Mouse (Mus musculus): Measurements from ENCODE around the gene Klhdc10.
"Not testable (repeated sequence)": the region's sequence is repeated elsewhere in the genome, so short reads cannot be mapped to it uniquely, and the experiment has no call there.

Gene Klhdc10

GRCm38 (mm10) chr6:30401308-30402015 is at the start of gene Klhdc10:
Gene Klhdc10, plus strand, starts transcription at chr6:30401868.
- peak; percentile 100 for DNase-seq

GRCm38 (mm10) chr6:30352762-30353161 is 48.9 kb upstream of the Klhdc10 start:
- no peak for DNase-seq

- no peak for DNase-seq
These were observed 48.0 kb upstream of the Klhdc10 start for GRCm38 (mm10) chr6:30353661-30354060.

DNA sequence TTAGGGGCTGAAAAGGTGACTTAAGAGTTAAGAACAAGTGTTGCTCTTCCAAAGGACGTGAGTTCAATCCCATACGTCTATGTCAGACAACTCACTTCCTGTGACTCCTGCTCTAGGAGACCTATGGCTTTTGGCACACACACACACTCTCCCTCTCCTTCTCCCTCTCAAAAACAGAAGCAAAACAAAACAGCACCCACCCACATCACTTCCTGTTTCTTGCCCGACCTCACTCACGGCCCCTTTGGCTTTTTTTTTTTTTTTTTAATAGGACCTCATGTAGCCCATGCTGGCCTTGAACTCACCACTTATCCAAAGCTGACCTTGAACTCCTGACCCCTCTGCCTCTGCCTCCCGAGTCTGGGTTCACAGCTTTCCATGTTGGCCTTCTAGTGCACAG is 46.9 kb upstream of the Klhdc10 start:
- DNase-seq = no peak

GRCm38 (mm10) chr6:30355701-30356100 is 46.0 kb upstream of the Klhdc10 start:
- DNase-seq = peak; percentile 62

DNA sequence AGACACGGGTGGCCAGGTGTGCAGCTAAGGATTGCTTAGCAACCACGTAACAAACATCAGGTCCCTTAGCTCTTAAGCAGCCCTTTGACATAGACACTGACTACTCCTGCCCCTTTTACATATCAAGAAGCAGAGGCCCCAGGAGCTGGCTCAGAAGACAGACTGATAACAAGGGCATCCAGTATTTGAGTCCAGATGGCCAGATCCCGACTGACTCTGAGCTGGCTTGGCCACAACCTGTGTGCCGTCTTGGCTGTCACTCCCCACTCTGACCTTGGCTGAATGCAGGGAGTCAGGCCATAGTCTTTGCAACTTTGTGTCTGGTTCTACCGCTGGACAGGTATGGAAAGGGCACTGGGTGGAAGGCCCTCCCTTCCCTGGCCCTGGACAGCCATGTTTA is 45.5 kb upstream of the Klhdc10 start:
- peak; percentile 37 for DNase-seq

- DNase-seq = peak; percentile 13
These were observed 45.0 kb upstream of the Klhdc10 start for GRCm38 (mm10) chr6:30356680-30357079.

DNA sequence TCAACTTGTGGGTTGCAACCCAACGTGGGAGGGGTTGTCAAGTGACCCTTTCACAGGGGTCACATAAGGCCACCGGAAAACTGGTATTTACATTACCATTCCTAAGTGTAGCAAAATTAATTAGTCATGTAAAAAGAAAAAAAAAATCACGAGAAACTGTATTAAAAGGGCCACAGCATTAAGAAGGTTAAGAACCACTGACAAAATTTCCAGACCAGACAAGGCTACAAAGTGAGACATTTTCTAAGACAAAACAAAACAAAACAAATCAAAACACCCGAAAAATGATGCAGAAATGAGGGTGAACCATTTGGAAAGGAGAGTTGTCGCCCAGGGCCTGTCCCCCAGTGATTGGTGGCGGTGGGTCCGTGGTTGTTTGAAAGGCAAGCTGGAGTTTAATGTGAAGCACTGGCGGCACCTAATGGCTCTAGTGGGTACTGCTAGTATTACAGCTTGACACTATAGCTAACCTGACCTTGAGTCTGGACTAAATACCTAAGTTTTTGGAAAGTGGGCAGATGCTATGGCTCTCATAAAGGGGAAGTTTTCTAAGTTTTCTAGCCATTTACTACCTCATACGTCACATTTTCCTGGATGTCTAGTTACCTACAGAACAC is 44.0 kb upstream of the Klhdc10 start:
- DNase-seq = peak; percentile 78

GRCm38 (mm10) chr6:30359762-30360509 is 41.7 kb upstream of the Klhdc10 start:
- no peak for DNase-seq

DNA sequence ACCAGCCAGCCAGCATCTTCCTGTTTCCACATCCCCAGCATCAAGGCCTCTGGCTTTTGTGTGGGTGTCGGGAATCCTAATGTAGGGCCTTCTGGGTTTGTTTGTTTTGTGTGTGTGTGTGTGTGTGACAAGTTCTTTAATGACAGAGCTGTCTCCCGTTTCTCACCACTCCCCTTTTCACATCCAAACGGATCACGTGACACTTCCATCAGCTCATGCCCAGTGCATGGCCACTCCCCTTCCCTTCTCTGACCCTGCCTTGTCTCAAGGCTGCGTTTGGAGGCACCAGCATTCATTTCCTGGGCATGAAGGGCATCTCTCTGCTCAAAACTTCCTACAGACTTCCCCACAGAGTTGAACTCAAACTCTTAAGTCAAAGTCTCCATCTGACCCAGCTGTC is 37.9 kb upstream of the Klhdc10 start:
- DNase-seq = no peak

GRCm38 (mm10) chr6:30369291-30369690 is 32.4 kb upstream of the Klhdc10 start:
- no peak for DNase-seq

DNA sequence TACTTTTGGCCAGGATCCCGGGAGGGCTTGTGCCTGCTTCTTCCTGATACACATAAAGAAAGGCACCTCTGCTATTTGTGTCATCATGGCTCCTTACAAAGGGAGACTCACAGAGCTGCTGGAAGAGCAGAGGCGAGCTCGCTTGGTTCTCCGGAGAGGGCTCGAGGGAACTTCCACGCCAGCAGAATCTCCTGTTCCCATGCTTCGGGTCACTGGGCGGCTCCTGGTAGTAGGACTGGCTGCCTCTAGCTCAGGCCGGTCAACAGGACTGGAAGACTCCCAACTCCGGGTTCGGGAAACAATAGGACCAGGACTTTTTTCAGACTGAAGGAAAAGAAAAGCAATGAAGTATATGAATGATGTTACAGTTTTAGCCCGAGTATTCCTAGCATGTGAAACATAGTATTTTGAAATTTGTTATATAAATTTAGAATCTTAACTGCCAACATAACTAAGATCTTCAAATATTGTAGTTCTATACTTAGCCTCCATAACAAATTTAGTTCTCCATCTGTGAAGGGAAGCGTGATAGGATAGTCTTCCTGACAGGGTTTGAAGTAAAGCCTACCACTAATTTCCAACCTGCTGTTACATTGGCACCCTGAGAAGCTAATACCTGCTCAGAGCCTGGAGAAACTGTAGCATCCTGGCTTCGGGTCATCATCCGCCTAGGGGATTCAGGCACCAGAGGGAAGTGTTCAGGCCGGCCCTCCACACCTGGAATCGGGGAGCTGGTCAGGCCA is 28.9 kb upstream of the Klhdc10 start:
- DNase-seq = no peak

- DNase-seq = no peak
These were observed 26.7 kb upstream of the Klhdc10 start for GRCm38 (mm10) chr6:30374731-30375510.

GRCm38 (mm10) chr6:30375791-30376190 is 25.9 kb upstream of the Klhdc10 start:
- peak; percentile 34 for DNase-seq

DNA sequence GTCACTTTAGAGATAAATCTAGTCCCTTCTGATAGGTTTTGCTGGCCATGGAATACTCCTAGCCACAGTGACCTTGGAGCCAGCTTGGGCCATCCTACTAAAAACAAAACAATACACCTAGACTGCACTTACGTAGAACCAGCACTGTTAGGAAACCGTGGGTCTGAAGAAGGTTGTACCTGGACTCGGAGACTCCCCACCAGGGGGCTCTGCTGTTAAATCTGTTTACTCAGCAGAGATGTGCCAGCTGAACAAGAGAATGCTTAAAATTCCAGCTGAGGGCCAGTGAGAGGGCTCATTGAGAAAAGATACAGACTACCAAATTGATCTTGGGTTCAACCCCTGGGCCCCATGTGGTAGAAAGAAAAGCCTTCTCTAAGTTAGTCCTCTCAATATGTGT is 20.6 kb upstream of the Klhdc10 start:
- DNase-seq = no peak

- not testable (repeated sequence) for DNase-seq
These were observed 11.4 kb upstream of the Klhdc10 start for GRCm38 (mm10) chr6:30390271-30390670.

DNA sequence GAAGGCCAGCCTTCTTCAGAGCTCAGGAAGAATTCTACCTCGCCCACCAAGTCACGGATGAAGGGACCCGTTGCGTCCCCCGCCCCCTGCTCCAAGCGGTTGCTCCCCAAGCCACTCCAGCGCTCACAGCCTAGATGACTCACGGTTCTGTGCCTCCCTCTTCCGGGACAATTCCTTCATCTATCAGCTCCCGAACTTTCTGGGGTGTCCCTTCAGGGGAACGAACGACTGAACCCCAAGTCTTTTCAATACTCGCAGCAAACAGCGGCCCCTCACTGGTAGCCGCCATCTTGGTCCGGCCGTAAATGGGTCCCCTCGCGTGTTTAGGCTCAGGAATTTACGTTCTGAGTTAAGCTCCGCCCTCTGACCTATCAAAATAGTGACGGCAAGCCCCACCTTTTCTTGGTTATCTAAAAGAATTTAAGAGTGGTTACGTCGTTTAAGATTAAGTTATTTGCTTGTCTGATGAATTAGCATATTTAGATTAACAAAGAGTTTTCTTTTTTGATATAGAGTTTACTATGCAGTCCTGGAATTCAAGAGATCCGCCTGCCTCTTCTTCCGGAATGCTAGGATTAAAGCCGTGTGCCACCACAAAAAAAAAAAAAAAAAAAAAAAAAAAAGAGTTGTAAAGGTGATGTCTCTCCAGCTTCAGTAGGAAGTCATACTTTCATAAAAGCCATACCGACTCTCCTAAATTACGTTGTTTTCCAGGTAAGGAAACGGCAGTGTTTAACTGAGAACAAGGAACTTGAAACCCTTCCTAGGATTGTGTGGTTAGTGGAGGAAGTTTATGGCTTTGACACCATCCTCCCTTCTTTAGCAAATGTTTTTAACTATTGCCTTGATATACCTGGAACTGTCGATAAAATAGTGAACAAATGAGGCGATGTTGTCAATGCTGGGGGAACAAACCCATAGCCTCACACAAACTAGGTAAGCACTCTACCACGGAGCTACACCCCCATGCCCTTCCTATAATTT is 10.7 kb upstream of the Klhdc10 start, which contains the start of gene Zc3hc1:
Gene Zc3hc1 (minus strand): TSS at position 315 of the 984 bp plus-strand sequence.
- DNase-seq = peak; percentile 72

DNA sequence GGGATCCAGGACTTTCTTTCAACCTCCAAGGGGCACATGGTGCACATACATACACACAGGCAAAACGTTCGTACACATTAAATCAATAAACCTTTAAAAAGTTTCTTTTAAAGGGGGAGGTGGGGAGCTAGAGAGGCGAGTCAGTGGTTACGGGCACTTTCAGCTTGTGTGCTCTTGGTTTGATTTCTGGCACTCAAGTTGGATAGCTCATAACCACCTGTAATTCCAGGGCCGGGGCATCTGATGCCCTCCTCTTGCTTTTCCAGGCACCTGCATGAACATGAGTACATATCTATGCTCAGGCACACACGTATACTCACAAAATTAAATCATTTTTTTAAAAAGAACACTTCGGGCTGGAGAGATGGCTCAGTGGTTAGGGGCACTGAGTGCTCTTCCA is 9.7 kb upstream of the Klhdc10 start:
- no peak for DNase-seq

- DNase-seq = no peak
These were observed 1.5 kb upstream of the Klhdc10 start for GRCm38 (mm10) chr6:30400146-30400545.

GRCm38 (mm10) chr6:30400716-30401115 is 952 bp upstream of the Klhdc10 start:
- no peak for DNase-seq

DNA sequence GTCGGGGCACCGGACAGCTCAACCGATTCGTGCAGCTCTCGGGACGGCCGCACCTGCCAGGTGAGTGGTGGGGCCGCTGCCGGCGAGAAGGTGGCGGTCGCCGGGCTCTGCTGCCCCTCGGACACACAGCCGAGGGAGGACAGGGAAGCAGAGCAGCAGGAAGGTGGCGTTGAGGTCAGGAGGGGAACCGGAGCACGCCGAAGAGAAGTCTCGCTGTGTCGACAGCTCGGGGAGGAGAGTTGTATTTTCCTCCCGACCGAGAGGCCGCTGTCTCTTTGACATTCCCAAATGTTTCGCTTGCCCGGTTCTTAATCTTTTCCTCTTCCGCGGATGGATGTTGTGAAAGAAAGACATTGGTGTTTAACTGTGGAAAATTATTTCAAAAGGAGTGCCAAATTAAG is 423 bp downstream of the Klhdc10 start:
- no peak for DNase-seq

Data from cerebellum, adult 8-10 months (tissue).